Mouse (Mus musculus) C2C12 (cell line): ENCODE results near the gene Abce1.

ENCODE experiments used
- CEBPB ChIP-seq: IDR thresholded peaks from one replicate; pipeline ENCODE4 v1.6.1; 2011; ENCODE audit warnings: low read depth, mild to moderate bottlenecking, control low read depth, moderate library complexity
- CTCF ChIP-seq: IDR thresholded peaks from one replicate; pipeline ENCODE4 v1.5.1; 2011; ENCODE audit not compliant: control insufficient read depth, insufficient read depth, insufficient read length
- FOSL1 ChIP-seq: IDR thresholded peaks from one replicate; pipeline ENCODE4 v1.8.0; 2011; ENCODE audit warnings: mild to moderate bottlenecking, low read length; ENCODE audit not compliant: poor library complexity, insufficient read depth, severe bottlenecking
- MAX ChIP-seq: IDR thresholded peaks from one replicate; pipeline ENCODE4 v1.6.1; 2011; ENCODE audit warnings: mild to moderate bottlenecking, control low read depth
- MYOG ChIP-seq: IDR thresholded peaks from one replicate; pipeline ENCODE4 v1.6.1; 2011; ENCODE audit not compliant: control insufficient read depth, insufficient read length; ENCODE audit errors: extremely low read depth
- USF1 ChIP-seq: IDR thresholded peaks from one replicate; pipeline ENCODE4 v1.6.1; 2011; ENCODE audit warnings: low read depth, mild to moderate bottlenecking, control low read depth, moderate library complexity

DNA sequence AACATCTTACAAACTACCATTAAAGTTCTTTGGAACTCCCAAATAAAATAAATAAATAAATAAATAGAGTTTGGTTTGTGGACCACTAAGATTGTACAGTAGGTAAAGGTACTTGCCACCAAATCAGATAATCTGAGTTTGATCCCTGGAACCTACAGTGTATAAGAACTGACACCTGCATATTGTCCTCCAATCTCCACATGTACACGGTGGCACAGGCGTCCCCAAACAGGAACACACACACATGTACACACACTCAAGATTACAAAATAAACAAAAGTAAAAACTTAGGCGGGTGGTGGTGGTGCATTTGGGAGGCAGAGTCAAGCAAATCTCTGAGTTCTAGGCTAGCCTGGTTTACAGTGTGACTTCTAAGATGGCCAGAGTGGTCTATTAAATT, 4.9 kb downstream of the Abce1 start:
- TF ChIP-seq USF1 = no peak
- no peak for TF ChIP-seq CTCF
- TF ChIP-seq MAX = no peak
- no peak for TF ChIP-seq CEBPB
- no peak for TF ChIP-seq FOSL1
- no peak for TF ChIP-seq MYOG
